Mouse (Mus musculus): ENCODE data around the gene Ykt6.

- TF ChIP-seq CTCF (IDR thresholded peaks at IDR 0.05; ENCODE audit: control insufficient read depth, insufficient read depth, low read length) (no peak), POLR2A (IDR thresholded peaks at IDR 0.05; ENCODE audit: borderline replicate concordance, control insufficient read depth, low read depth, low read length) (no peak)
Observed at GRCm38 (mm10) chr11:5994880-5995279, 39.4 kb downstream of the Ykt6 start.

All from bone marrow, adult 2 months (tissue).